Mouse (Mus musculus): Measurements from ENCODE around the gene Rinl. TPM values are rescaled to one million over a fixed set of nuclear protein-coding genes. Genes with fewer than 3 reads are reported as not detected.

Gene Rinl
- polyA plus RNA-seq, 1 experiment, result 1.1 TPM

DNA sequence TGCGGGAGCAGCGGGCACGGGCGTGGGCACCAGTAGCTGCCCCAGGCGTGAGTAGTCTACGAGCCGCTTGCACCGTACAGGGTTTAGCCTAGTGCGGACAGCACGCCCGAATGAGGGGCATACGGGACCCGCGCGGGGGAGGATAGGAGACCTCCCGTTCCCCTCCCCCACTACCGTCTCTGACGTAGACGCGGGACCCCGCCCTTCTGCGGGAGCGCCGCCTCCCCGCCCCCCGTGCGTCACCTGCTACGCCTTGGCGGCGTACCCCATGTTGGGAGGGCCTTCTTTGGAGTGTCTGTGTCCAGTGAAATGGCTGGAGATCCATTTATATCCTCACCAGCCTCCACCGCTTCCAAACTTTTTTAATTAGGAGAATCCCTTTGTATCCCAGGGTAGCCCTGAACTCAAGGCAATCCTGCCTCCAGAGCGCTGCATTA is 20.2 kb downstream of the Rinl start:
- TF ChIP-seq CTCF (IDR thresholded peaks at IDR 0.05; ENCODE audit: control insufficient read depth, insufficient read depth, insufficient replicate concordance, low read depth, low read length) (no peak), POLR2A (IDR thresholded peaks at IDR 0.05; ENCODE audit: control insufficient read depth, low read depth, low read length) (peak; percentile 60)
- peak overlapping the region; percentile 93 for H3K4me3 ChIP-seq (ENCODE audit: control insufficient read depth, low read depth, low read length)
- H3K36me3 ChIP-seq (ENCODE audit: control insufficient read depth, insufficient read depth, low read length), result peaks cover 5% of the 10 kb centered on the region
- peaks cover 12% of the 10 kb centered on the region for H3K4me1 ChIP-seq (ENCODE audit: control insufficient read depth, insufficient read depth, low read length)
- H3K27ac ChIP-seq (ENCODE audit: control insufficient read depth, insufficient read depth, low read depth, low read length), result peak overlapping the region; percentile 95
- no peaks in the 10 kb centered on the region for H3K27me3 ChIP-seq (ENCODE audit: control insufficient read depth, insufficient read depth, low read length)

GRCm38 (mm10) chr7:28809401-28810089 is 20.8 kb downstream of the Rinl start:
- Histone ChIP-seq H3K27ac (ENCODE audit: control insufficient read depth, insufficient read depth, low read depth, low read length) (peak overlapping the region; percentile 95), H3K27me3 (ENCODE audit: control insufficient read depth, insufficient read depth, low read length) (no peaks in the 10 kb centered on the region), H3K36me3 (ENCODE audit: control insufficient read depth, insufficient read depth, low read length) (peaks cover 5% of the 10 kb centered on the region), H3K4me3 (ENCODE audit: control insufficient read depth, low read depth, low read length) (peak overlapping the region; percentile 93), H3K4me1 (ENCODE audit: control insufficient read depth, insufficient read depth, low read length) (peaks cover 12% of the 10 kb centered on the region)
- no peak; the same call in 1 of the 2 replicates for TF ChIP-seq POLR2A (IDR thresholded peaks at IDR 0.05; ENCODE audit: control insufficient read depth, low read depth, low read length)
- no peak for TF ChIP-seq CTCF (IDR thresholded peaks at IDR 0.05; ENCODE audit: control insufficient read depth, insufficient read depth, insufficient replicate concordance, low read depth, low read length)

DNA sequence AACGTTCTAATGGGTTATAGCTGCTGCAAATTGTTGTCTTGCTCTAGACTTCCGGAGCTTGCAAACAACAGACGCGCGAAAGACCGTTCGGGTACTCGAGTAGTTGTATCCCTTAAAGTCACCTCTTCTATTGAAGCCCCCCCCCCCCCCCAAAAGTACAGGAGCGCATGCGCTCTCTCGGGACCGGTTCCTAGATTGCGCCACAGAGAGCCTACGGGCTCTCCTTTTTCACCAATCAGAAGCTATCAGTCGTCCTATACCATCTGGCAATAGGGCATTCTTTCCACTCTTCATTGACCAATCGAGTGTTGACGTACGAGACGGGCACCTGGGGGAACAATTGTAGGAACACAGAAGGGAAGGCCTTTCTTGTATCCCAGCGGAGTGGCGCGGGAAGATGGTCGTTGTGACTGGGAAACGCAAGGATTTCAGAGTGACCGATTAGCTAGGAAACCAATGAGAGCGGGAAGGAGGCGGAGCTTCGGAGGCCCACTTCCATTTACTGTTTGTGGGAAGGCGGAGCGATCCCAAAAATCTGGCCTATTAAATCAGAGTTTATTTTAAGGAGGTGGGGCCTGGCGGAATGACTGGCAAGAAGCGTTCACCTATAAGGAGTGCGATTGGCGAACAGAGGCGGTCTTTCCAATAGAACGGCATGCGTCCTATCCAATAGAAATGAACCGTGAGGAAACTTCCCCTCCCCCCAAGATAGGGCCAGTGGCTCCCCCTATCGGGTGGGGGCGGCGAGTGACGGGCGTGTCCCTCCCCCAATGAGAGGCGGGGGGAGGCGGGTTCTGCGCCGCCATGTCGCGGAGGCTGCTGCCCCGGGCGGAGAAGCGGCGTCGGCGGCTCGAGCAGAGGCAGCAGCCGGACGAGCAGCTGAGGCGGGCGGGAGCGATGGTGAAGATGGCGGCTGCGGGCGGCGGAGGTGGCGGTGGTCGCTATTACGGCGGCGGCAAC is 21.6 kb downstream of the Rinl start:
- H3K27ac ChIP-seq (ENCODE audit: control insufficient read depth, insufficient read depth, low read depth, low read length), result peak overlapping the region; percentile 97
- peaks cover 12% of the 10 kb centered on the region for H3K4me1 ChIP-seq (ENCODE audit: control insufficient read depth, insufficient read depth, low read length)
- H3K4me3 ChIP-seq (ENCODE audit: control insufficient read depth, low read depth, low read length), result peak overlapping the region; percentile 93
- H3K27me3 ChIP-seq (ENCODE audit: control insufficient read depth, insufficient read depth, low read length), result no peaks in the 10 kb centered on the region
- TF ChIP-seq POLR2A (IDR thresholded peaks at IDR 0.05; ENCODE audit: control insufficient read depth, low read depth, low read length), result peak; percentile 93
- no peak for TF ChIP-seq CTCF (IDR thresholded peaks at IDR 0.05; ENCODE audit: control insufficient read depth, insufficient read depth, insufficient replicate concordance, low read depth, low read length)
- H3K36me3 ChIP-seq (ENCODE audit: control insufficient read depth, insufficient read depth, low read length), result peaks cover 9% of the 10 kb centered on the region

- no peaks in the 10 kb centered on the region for H3K27me3 ChIP-seq (ENCODE audit: control insufficient read depth, insufficient read depth, low read length)
- peaks cover 9% of the 10 kb centered on the region for H3K36me3 ChIP-seq (ENCODE audit: control insufficient read depth, insufficient read depth, low read length)
- peak overlapping the region; percentile 93 for H3K4me3 ChIP-seq (ENCODE audit: control insufficient read depth, low read depth, low read length)
- peaks cover 12% of the 10 kb centered on the region for H3K4me1 ChIP-seq (ENCODE audit: control insufficient read depth, insufficient read depth, low read length)
- TF ChIP-seq CTCF (IDR thresholded peaks at IDR 0.05; ENCODE audit: control insufficient read depth, insufficient read depth, insufficient replicate concordance, low read depth, low read length), result no peak
- TF ChIP-seq POLR2A (IDR thresholded peaks at IDR 0.05; ENCODE audit: control insufficient read depth, low read depth, low read length), result no peak; the same call in 1 of the 2 replicates
- peak overlapping the region; percentile 97 for H3K27ac ChIP-seq (ENCODE audit: control insufficient read depth, insufficient read depth, low read depth, low read length)
These were observed 22.5 kb downstream of the Rinl start for GRCm38 (mm10) chr7:28811228-28811627.

DNA sequence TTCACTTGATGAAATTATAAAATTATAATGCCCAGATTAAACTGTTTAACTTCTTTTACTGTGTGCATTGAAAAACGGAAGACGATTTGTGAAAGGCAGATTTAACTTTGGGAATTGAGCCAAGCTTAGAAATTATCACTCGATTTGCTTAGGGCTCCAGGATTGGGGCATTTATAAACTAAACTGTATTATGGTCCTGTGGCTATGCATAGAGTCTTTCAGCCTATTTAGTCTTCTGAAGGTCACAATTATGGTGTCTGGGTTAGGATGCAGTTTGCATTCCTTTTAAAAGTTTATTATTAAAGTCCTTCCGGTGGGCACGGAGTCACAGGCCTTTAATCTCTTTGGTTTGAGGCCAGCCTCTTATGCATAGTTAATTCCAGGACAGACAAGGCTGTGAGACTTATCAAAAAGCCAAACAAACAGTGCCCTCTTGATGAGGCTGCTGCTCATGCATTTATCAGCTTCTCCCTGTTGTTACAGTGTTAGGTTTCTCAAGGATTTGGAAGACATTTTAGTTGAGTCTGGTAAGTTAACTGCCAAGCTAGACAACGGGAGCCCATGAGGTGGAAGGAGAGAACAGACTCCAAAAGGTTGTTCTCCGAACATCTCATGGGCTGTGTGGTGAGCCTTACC is 23.0 kb downstream of the Rinl start:
- H3K36me3 ChIP-seq (ENCODE audit: control insufficient read depth, insufficient read depth, low read length), result peaks cover 9% of the 10 kb centered on the region
- peak overlapping the region; percentile 93 for H3K4me3 ChIP-seq (ENCODE audit: control insufficient read depth, low read depth, low read length)
- H3K27ac ChIP-seq (ENCODE audit: control insufficient read depth, insufficient read depth, low read depth, low read length), result peak overlapping the region; percentile 77
- peaks cover 12% of the 10 kb centered on the region for H3K4me1 ChIP-seq (ENCODE audit: control insufficient read depth, insufficient read depth, low read length)
- TF ChIP-seq POLR2A (IDR thresholded peaks at IDR 0.05; ENCODE audit: control insufficient read depth, low read depth, low read length), result no peak
- TF ChIP-seq CTCF (IDR thresholded peaks at IDR 0.05; ENCODE audit: control insufficient read depth, insufficient read depth, insufficient replicate concordance, low read depth, low read length), result no peak
- H3K27me3 ChIP-seq (ENCODE audit: control insufficient read depth, insufficient read depth, low read length), result no peaks in the 10 kb centered on the region

GRCm38 (mm10) chr7:28812436-28812835 is 23.7 kb downstream of the Rinl start:
- peak overlapping the region; percentile 77 for H3K27ac ChIP-seq (ENCODE audit: control insufficient read depth, insufficient read depth, low read depth, low read length)
- H3K4me3 ChIP-seq (ENCODE audit: control insufficient read depth, low read depth, low read length), result peak overlapping the region; percentile 93
- no peaks in the 10 kb centered on the region for H3K27me3 ChIP-seq (ENCODE audit: control insufficient read depth, insufficient read depth, low read length)
- H3K4me1 ChIP-seq (ENCODE audit: control insufficient read depth, insufficient read depth, low read length), result peaks cover 12% of the 10 kb centered on the region
- TF ChIP-seq POLR2A (IDR thresholded peaks at IDR 0.05; ENCODE audit: control insufficient read depth, low read depth, low read length) (no peak), CTCF (IDR thresholded peaks at IDR 0.05; ENCODE audit: control insufficient read depth, insufficient read depth, insufficient replicate concordance, low read depth, low read length) (no peak)
- peaks cover 9% of the 10 kb centered on the region for H3K36me3 ChIP-seq (ENCODE audit: control insufficient read depth, insufficient read depth, low read length)

All from testis, adult 2 months (tissue).